Comparison of ENCODE assay signal across 1 mouse cellular context in the genomic region with DNA sequence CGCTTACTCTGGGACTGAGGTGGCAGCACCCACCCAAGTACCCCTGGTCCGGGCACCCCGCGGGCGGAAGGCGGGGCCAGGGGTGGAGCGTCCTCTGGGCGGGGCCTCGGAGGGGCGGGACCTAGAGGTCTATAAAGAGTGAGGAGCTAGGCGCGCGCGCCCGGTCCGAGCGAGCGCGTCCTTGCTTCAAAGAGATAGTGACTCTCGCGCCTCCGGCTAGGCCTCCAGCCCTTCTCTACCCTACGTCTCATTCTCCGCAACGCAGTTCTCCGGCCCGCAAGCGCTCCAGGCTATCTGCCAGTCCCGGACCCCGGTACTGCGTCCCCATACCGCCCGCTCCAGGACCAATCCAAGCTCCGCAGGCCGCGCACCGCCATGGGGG.
TF ChIP-seq lines count a peak whose summit lies in the region.

Cd81 (plus strand) TSS at position 114 of the 382 bp plus-strand sequence.

TF ChIP-seq in MEL, 35 proteins besides CTCF, POLR2A, EP300 and RAD21 (continued from another document):
- no peak for TF ChIP-seq RCOR1 (IDR thresholded peaks at IDR 0.05; ENCODE audit: low read depth, low read length)
